Mouse (Mus musculus) limb, embryonic 13.5 days (tissue): ENCODE measurements around the gene Gmfb. TPM values are rescaled to one million over a fixed set of nuclear protein-coding genes. Genes with fewer than 3 reads are reported as not detected.

Experiments used
- ATAC-seq: fragments of 200-750 bp; cut with Nextera tagmentation; 2 replicates; pipeline ENCODE4 v1.8.0; 2017; ENCODE audit warnings: low read depth, moderate number of reproducible peaks, moderate TSS enrichment; ENCODE audit not compliant: low FRiP score
- H3K27ac ChIP-seq: fragments of 300-500 bp; sonication (generic); 2 replicates; pipeline ENCODE4 v1.5.1; 2015; ENCODE audit warnings: inconsistent platforms, mild to moderate bottlenecking, moderate library complexity
- H3K27me3 ChIP-seq: fragments of 300-500 bp; sonication (generic); 2 replicates; pipeline ENCODE4 v1.6.1; 2015; ENCODE audit warnings: mild to moderate bottlenecking, inconsistent platforms
- H3K36me3 ChIP-seq: fragments of 300-500 bp; sonication (generic); 2 replicates; pipeline ENCODE4 v1.6.1; 2015; ENCODE audit warnings: inconsistent platforms, mild to moderate bottlenecking, moderate library complexity
- H3K4me1 ChIP-seq: fragments of 300-500 bp; sonication (generic); 2 replicates; pipeline ENCODE4 v1.6.1; 2015; ENCODE audit warnings: inconsistent platforms
- H3K4me2 ChIP-seq: fragments of 300-500 bp; sonication (generic); replicated peaks from 2 replicates; pipeline ENCODE4 v1.6.1; 2015; ENCODE audit warnings: inconsistent platforms, mild to moderate bottlenecking, moderate library complexity
- H3K4me3 ChIP-seq: fragments of 300-500 bp; sonication (generic); 2 replicates; pipeline ENCODE4 v1.5.1; 2015; ENCODE audit warnings: moderate library complexity, mild to moderate bottlenecking, inconsistent platforms
- H3K9ac ChIP-seq: fragments of 300-500 bp; sonication (generic); 2 replicates; pipeline ENCODE4 v1.6.1; 2015; ENCODE audit warnings: mild to moderate bottlenecking, inconsistent platforms
- H3K9me3 ChIP-seq: fragments of 300-500 bp; sonication (generic); 2 replicates; pipeline ENCODE4 v1.6.1; 2016; ENCODE audit warnings: inconsistent platforms
- WGBS: fragments of 180-500 bp; shearing (Covaris S2); methylation state at CpG from one replicate; pipeline ENCODE4 v1.1.7; 2015; 5-methylcytosine and 5-hydroxymethylcytosine counted together
- polyA plus RNA-seq: library from polyadenylated mRNA; unstranded; fragments of >200 nt; fragmentation: Nextera tagmentation; extraction: Ambion mirVana; gene quantifications from 2 replicates; pipeline ENCODE4 v1.2.1, GENCODE M21; 2015

Gene Gmfb
- polyA plus RNA-seq: 76.4 and 82.7 TPM in 2 replicates

DNA sequence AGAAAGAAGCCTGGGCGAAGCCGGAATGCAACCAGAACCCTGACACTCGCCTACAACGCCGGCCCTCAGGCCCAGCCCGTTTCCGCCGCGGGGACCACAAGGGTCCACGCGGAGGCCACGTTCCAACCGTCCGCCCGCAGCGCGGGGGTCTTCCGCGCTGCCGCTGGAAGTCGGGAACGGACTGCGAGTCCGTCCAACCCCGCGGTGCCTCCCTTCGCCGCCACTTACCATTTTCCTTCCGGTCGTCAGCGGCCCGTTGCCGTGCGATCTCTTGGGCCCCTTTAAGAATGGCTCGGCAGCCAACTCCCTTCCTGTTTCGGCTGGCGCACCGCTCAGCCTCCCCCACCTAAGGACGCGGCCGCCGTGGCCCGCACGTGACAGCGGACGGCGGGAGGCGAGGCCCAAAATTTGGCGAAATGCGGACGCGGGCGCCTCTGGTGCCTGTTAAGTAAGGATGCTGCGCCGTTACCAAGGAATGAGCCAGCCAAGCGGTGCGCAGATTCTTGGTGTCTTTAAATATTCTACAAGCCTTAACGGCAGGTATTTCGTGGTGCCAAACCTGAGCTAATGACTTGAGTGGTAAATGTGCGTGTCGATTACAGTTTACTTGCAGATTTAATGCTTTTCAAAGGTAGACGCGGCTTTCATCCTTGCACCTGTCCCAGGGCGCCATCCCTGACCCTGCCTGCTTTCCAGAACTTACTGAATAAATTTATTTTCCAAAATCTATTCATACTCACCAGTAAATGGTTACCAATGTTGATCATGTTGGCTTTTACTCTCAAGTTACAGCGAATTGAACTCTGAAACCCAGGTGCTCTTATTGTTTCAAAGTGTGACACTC, at the start of gene Gmfb:
Gmfb (minus strand) TSS at position 370 of the 844 bp plus-strand sequence.
- Histone ChIP-seq H3K4me3 (peak within 1 kb of the TSS; percentile 86), H3K9ac (peak within 1 kb of the TSS; percentile 85), H3K27ac (peak within 1 kb of the TSS; percentile 88), H3K36me3 (peaks cover 8% of the 10 kb centered on the region), H3K4me1 (peaks cover 19% of the 10 kb centered on the region), H3K4me2 (peak within 1 kb of the TSS; percentile 89), H3K27me3 (peaks cover 7% of the 10 kb centered on the region), H3K9me3 (no peaks in the 10 kb centered on the region)
- peak; percentile 97 for ATAC-seq
- WGBS: under 1% methylated on average over 63 of the region's 65 CpGs

DNA sequence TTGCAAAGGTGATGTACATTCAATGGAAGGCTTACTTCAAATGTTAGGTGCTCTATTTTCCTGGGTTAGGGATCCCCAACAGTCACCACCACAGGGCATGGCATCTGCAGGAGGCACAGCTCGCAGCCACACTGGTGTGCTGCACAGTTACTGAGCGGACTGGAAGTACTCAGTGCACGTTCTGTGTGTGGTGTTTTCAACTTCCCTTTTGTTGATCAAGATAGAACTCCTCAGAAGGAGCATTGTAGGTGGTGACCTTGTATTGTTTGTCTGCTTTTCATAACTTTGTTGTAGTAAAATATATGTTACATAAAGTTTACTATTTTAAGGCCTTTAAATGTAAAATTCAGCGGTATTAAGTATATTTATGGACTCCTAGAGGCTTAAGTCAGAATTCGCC, 40.9 kb upstream of the Gmfb start:
- Histone ChIP-seq H3K4me3 (no peak overlapping the region), H3K9me3 (no peaks in the 10 kb centered on the region), H3K27me3 (no peaks in the 10 kb centered on the region), H3K4me1 (no peaks in the 10 kb centered on the region), H3K4me2 (no peak overlapping the region), H3K27ac (no peak overlapping the region), H3K9ac (no peak overlapping the region), H3K36me3 (no peaks in the 10 kb centered on the region)
- no peak for ATAC-seq
- 83% methylated on average over 5 of the region's 5 CpGs for WGBS

DNA sequence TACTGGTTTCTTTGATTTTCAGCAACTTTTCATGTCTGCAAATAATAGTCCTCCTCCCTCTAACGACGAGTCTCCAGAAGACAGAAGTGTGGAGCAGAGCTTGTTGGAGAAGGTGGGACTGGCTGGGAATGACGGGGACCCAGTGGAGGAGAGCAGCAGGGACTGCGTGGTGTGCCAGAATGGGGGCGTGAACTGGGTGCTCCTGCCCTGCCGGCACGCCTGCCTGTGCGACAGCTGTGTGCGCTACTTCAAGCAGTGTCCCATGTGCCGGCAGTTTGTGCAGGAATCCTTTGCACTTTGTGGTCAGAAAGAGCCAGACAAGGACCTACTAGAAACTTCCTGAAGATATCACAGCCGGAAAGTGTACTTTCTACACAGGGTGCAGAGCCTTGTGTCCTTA, 31.6 kb upstream of the Gmfb start:
- no peak for ATAC-seq
- H3K9ac ChIP-seq: no peak overlapping the region
- 81% methylated on average over 11 of the region's 11 CpGs for WGBS

DNA sequence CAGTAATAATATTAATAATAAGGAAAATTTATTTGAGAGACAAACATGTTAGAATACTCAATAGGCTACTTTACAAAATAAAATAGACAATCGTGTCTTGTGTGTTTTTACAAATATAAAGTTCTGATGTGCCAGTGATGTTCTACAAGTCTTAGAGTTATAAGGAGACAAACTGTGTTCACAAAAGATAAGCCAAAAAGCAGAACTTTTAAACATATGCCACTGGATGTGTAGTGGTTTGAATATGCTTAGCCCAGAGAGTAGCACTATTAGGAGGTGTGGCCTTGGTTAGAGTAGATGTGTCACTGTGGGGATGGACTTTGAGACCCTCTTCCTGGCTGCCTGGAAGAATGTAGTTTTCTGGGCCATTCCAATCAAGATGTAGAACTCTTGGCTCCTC, 27.7 kb upstream of the Gmfb start:
- Histone ChIP-seq H3K9ac (no peak overlapping the region), H3K4me3 (no peak overlapping the region), H3K9me3 (no peaks in the 10 kb centered on the region), H3K27ac (no peak overlapping the region), H3K4me2 (no peak overlapping the region), H3K36me3 (peaks cover 29% of the 10 kb centered on the region), H3K27me3 (no peaks in the 10 kb centered on the region), H3K4me1 (no peaks in the 10 kb centered on the region)
- ATAC-seq: no peak
- 84% methylated on average over 1 of the region's 1 CpGs for WGBS

More for the DNA sequence above, 31.6 kb upstream of the Gmfb start:
- Histone ChIP-seq H3K36me3 (peaks cover 20% of the 10 kb centered on the region), H3K27me3 (no peaks in the 10 kb centered on the region), H3K27ac (no peak overlapping the region), H3K4me1 (no peaks in the 10 kb centered on the region), H3K4me3 (no peak overlapping the region), H3K4me2 (no peak overlapping the region), H3K9me3 (no peaks in the 10 kb centered on the region)

DNA sequence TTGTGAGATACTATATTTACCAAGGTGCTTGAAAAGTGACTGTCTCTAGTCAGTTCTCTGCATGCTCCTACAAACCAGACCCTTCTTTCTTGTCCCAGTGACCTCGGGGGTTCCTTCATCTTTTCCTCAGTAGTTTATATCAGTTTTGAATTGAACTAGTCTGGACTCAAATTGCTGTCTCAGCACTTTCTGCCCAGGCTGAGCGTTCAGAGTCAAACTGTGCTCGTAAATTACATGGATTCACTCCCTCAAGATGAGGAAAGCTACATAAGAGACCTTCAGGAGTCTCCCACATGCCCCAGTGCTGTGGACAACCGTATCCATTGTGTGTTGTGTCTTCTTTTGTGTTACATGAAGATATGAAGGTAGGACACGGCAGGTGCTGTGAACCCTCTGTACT, 26.7 kb upstream of the Gmfb start:
- Histone ChIP-seq H3K27ac (no peak overlapping the region), H3K36me3 (peaks cover 24% of the 10 kb centered on the region), H3K9me3 (no peaks in the 10 kb centered on the region), H3K4me1 (no peaks in the 10 kb centered on the region), H3K9ac (no peak overlapping the region), H3K4me3 (no peak overlapping the region), H3K4me2 (no peak overlapping the region), H3K27me3 (no peaks in the 10 kb centered on the region)
- 77% methylated on average over 5 of the region's 5 CpGs for WGBS
- no peak for ATAC-seq

DNA sequence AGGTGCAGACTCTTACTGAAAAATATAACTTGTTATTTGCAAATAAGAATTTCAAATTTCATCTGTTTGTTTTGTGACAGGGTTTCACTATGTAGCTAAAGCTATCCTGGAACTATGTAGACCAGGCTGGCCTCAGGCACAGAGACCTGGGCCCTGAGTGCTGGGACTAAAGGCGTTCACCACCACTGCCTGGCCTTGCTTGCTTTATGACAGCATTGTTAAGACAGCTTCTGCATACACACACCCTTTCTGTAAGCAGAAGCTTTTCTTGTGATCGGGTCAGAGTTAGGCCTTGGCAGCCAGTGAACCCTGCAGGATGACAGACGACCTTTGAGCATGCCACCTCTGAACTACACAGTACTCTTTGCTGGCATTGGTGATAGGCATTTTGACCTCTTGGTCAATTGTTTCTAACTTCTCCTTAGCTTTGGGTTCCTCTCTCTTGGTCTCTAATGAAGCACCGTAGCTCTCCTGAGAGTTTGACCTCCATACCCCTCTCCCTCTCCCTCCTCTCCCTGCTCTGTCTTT, 26.1 kb upstream of the Gmfb start:
- Histone ChIP-seq H3K9ac (no peak overlapping the region), H3K9me3 (no peaks in the 10 kb centered on the region), H3K4me3 (no peak overlapping the region), H3K27me3 (no peaks in the 10 kb centered on the region), H3K4me1 (no peaks in the 10 kb centered on the region), H3K27ac (no peak overlapping the region), H3K4me2 (no peak overlapping the region), H3K36me3 (peaks cover 22% of the 10 kb centered on the region)
- WGBS: 87% methylated on average over 4 of the region's 4 CpGs
- ATAC-seq: no peak

DNA sequence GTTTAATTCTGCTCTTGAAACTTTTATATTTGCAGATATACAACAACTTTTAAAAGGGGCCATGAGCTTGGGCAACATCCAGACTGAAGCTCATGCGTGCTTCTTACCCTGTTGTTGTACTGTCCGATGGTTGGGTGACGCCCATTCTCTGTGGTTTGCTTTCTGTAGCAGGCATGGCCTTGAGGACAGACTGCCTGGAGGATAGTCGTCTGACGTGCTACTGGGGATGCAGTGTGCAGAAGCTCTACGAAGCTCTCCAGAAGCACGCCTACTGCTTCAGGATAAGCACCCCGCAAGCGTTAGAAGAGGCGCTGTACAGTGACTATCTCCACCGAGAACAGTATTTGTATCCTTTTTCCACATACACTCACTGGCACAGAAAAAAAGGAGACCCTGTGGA, 23.7 kb upstream of the Gmfb start:
- ATAC-seq: no peak
- H3K27ac ChIP-seq: no peak overlapping the region
- 93% methylated on average over 11 of the region's 11 CpGs for WGBS

DNA sequence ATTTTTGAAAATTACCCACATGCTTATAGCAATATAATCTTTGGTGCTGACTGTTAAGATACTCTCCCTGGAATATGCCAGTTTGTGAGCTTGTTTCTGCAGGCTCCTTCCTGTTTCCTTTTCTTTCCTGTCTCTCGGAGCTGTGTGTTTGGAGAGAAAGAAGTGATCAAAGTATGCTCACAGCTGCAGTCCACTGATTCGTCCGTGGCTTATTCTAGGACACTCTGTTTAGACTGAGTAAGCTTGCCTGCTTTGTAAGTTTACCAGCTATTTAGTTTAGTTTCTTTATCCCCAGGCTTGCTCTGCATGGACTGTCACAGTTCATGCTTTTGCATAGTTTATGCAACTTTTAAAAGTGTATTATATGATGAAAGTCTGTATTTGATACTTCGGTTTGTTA, 17.3 kb upstream of the Gmfb start:
- no peak overlapping the region for H3K4me3 ChIP-seq
- no peak overlapping the region for H3K4me2 ChIP-seq
- H3K9ac ChIP-seq: no peak overlapping the region
- no peaks in the 10 kb centered on the region for H3K27me3 ChIP-seq
- 63% methylated on average over 4 of the region's 4 CpGs for WGBS
- no peaks in the 10 kb centered on the region for H3K4me1 ChIP-seq
- peaks cover 23% of the 10 kb centered on the region for H3K36me3 ChIP-seq
- ATAC-seq: no peak
- no peak overlapping the region for H3K27ac ChIP-seq
- H3K9me3 ChIP-seq: no peaks in the 10 kb centered on the region

More for the DNA sequence above, 23.7 kb upstream of the Gmfb start:
- H3K36me3 ChIP-seq: peaks cover 40% of the 10 kb centered on the region
- no peak overlapping the region for H3K4me3 ChIP-seq
- H3K4me2 ChIP-seq: no peak overlapping the region
- no peaks in the 10 kb centered on the region for H3K27me3 ChIP-seq
- no peak overlapping the region for H3K9ac ChIP-seq
- no peaks in the 10 kb centered on the region for H3K9me3 ChIP-seq
- no peaks in the 10 kb centered on the region for H3K4me1 ChIP-seq

DNA sequence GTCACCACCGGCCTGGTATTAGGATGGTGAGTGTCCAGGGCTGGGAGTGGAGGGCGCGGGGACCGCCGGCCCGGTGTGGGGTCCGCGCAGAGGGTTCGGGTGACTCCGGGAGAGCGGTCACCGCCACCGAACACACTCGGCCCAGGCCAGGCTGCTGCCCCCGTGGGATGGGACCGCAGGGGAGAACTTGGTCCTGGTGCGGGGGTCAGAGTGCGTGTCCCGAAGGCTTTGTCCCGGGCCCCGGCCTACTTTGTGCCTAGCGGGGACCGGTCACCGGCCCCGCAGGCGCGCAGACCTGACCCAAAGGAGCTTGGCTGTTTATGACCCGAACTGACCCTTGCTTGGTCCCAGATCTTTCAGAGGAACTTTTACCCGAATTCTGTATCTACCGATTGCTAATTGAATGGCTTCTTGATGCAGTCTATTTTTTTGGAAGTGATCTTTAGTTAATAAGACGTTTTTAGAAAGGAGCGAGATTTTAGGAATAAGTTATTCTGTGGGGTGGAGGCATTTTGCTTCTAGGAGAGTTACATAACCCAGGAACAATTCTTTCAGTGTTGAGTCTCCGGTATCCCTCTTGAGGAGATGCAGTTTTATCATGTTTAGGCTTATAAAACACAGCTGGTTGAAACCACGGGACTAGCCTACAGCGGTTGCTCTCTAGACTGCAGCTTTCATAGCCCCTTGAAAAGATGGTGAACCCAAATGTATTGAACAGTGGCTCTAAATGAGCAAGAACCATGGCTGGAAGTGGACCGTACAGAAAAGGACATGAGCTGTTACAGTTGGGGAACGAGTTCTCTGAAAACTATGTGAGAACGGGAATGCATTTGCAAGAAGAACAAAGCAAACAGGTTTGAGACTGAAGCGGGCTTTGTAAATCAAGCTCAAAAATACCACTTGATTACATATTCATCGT, 10.6 kb upstream of the Gmfb start:
- no peaks in the 10 kb centered on the region for H3K27me3 ChIP-seq
- H3K9ac ChIP-seq: peak overlapping the region; percentile 83
- peak overlapping the region; percentile 82 for H3K4me3 ChIP-seq
- peaks cover 12% of the 10 kb centered on the region for H3K4me1 ChIP-seq
- peak overlapping the region; percentile 10; the same call in 1 of the 2 replicates for H3K27ac ChIP-seq
- ATAC-seq: no peak
- H3K9me3 ChIP-seq: no peaks in the 10 kb centered on the region
- H3K36me3 ChIP-seq: no peaks in the 10 kb centered on the region
- WGBS: 7% methylated on average over 40 of the region's 40 CpGs
- H3K4me2 ChIP-seq: peak overlapping the region; percentile 83

DNA sequence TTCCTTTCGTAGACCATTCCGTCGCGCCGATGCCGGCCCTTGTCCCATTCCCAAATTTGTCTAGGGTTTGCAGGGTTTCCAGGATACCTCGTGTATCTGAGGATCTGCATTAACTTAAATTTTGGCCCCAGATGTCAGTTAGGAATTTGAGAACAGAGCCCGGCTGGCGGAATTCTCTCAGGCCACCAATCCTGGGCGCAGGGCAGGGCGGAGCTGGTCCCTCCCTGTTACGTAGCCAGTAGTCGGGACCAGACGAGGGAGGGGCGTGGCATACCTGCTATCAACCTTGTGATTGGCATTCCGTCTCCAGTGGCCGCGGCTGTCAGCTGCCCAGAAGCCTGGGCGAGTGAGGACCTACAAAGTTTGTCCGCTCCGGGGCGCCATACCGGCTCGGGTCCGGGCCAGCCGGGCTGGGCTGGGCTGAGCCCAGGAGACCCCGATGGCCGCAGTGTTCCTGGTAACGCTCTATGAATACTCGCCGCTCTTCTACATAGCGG, 9.8 kb upstream of the Gmfb start, which contains the start of gene Cgrrf1:
Cgrrf1 (plus strand) TSS at position 289 of the 497 bp plus-strand sequence.
- peak within 1 kb of the TSS; percentile 83 for H3K9ac ChIP-seq
- H3K4me3 ChIP-seq: peak within 1 kb of the TSS; percentile 82
- no peaks in the 10 kb centered on the region for H3K9me3 ChIP-seq
- peaks cover 12% of the 10 kb centered on the region for H3K4me1 ChIP-seq
- peak within 1 kb of the TSS; percentile 83 for H3K4me2 ChIP-seq
- under 1% methylated on average over 32 of the region's 32 CpGs for WGBS
- no peaks in the 10 kb centered on the region for H3K36me3 ChIP-seq
- no peaks in the 10 kb centered on the region for H3K27me3 ChIP-seq
- peak; percentile 99 for ATAC-seq
- peak within 1 kb of the TSS; percentile 10; the same call in 1 of the 2 replicates for H3K27ac ChIP-seq

DNA sequence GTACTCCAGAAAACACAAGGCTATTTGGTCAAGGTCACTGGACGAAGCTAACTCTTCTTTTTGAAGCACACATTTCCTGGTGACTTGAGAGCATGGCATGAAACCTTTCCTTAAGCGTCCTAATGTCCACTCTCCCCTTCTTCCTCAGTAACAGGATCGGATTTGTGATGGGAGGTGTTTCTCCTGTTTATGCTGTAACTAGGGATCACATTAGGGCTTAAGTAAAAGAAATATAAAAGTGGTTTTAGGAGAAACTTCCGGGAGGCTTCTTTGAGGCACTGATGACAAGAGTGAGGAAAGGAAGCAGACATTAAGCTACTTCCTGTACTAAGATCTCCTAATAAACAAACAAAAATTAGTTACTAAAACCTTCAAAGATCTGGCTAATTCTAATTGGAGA, 9.3 kb upstream of the Gmfb start:
- peak overlapping the region; percentile 82 for H3K4me3 ChIP-seq
- peaks cover 12% of the 10 kb centered on the region for H3K4me1 ChIP-seq
- WGBS: 2% methylated on average over 4 of the region's 4 CpGs
- H3K27me3 ChIP-seq: no peaks in the 10 kb centered on the region
- H3K4me2 ChIP-seq: peak overlapping the region; percentile 83
- no peaks in the 10 kb centered on the region for H3K36me3 ChIP-seq
- peak overlapping the region; percentile 83 for H3K9ac ChIP-seq
- no peak overlapping the region; the same call in 1 of the 2 replicates for H3K27ac ChIP-seq
- ATAC-seq: no peak
- no peaks in the 10 kb centered on the region for H3K9me3 ChIP-seq
